Mouse (Mus musculus): Measurements from ENCODE around the gene Efna5.

GRCm38 (mm10) chr17:62765165-62765564, 116.0 kb downstream of the Efna5 start:
- TF ChIP-seq POLR2A (IDR thresholded peaks at IDR 0.05; ENCODE audit: borderline replicate concordance, insufficient read depth, low read length) (no peak), CTCF (IDR thresholded peaks at IDR 0.05; ENCODE audit: borderline replicate concordance, insufficient read depth, low read depth, low read length) (no peak)

All from cerebellum, adult 2 months (tissue).